Mouse (Mus musculus) sigmoid colon, adult 10 weeks (tissue): ENCODE measurements around the gene Trim14. TPM values are rescaled to one million over a fixed set of nuclear protein-coding genes. Genes with fewer than 3 reads are reported as not detected.

Experiments
- polyA plus RNA-seq: library from polyadenylated mRNA; stranded (reverse); fragments of 350-450 nt; fragmentation: Illumina TruSeq; extraction: RNeasy Lipid Tissue Mini Kit (QIAGEN cat#74804); gene quantifications from one replicate; pipeline ENCODE4 v1.2.3, GENCODE M21; 2014; ENCODE audit warnings: low read depth, low replicate concordance

The Trim14 gene
- polyA plus RNA-seq: 22.9 TPM

GRCm38 (mm10) chr4:46535840-46536361, at the start of gene Trim14:
Gene Trim14, minus strand, starts transcription at chr4:46536141.

GRCm38 (mm10) chr4:46489028-46489925, 46.7 kb downstream of the Trim14 start, which contains the start of gene Nans:
Gene Nans, plus strand, starts transcription at chr4:46489248.

GRCm38 (mm10) chr4:46450519-46451131, 85.3 kb downstream of the Trim14 start, which contains the start of gene Anp32b:
Gene Anp32b, plus strand, starts transcription at chr4:46450902.

Other genes starting within 250 kb of the Trim14 start
- gene Foxe1, start 192.5 kb downstream of the Trim14 start, polyA plus RNA-seq: not detected
- 0.69 TPM for gene Trmo, start 146.7 kb downstream of the Trim14 start, polyA plus RNA-seq
- gene Hemgn, start 122.6 kb downstream of the Trim14 start, polyA plus RNA-seq: not detected
- gene Anp32b, start 85.2 kb downstream of the Trim14 start, polyA plus RNA-seq: 231 TPM
- 90.6 TPM for gene Nans, start 46.9 kb downstream of the Trim14 start, polyA plus RNA-seq
- gene Coro2a, start 66.1 kb upstream of the Trim14 start, polyA plus RNA-seq: 62.0 TPM
- 3.5 TPM for gene Tbc1d2, start 114.1 kb upstream of the Trim14 start, polyA plus RNA-seq